Mouse (Mus musculus) embryonic facial prominence, embryonic 13.5 days (tissue): ENCODE measurements at regions not wholly inside any gene's neighbourhood (a gene's known extent, or its start where the extent isn't known, plus 50 kb on each side); places are given as distances from the start of the nearest gene placed in this dataset.

Source experiments
- ATAC-seq: fragments of 200-750 bp; cut with Nextera tagmentation; 2 replicates; pipeline ENCODE4 v1.8.0; 2017; ENCODE audit warnings: low read depth; ENCODE audit not compliant: insufficient number of reproducible peaks, insufficient read depth, low FRiP score, low TSS enrichment
- H3K27ac ChIP-seq: fragments of 300-500 bp; sonication (generic); 2 replicates; pipeline ENCODE4 v1.5.1; 2015; ENCODE audit warnings: moderate library complexity, mild to moderate bottlenecking, inconsistent platforms
- H3K27me3 ChIP-seq: fragments of 300-500 bp; sonication (generic); 2 replicates; pipeline ENCODE4 v1.6.1; 2015; ENCODE audit warnings: mild to moderate bottlenecking, inconsistent platforms
- H3K36me3 ChIP-seq: fragments of 300-500 bp; sonication (generic); 2 replicates; pipeline ENCODE4 v1.6.1; 2015; ENCODE audit warnings: mild to moderate bottlenecking, inconsistent platforms
- H3K4me1 ChIP-seq: fragments of 300-500 bp; sonication (generic); 2 replicates; pipeline ENCODE4 v1.6.1; 2015; ENCODE audit warnings: inconsistent platforms
- H3K4me2 ChIP-seq: fragments of 300-500 bp; sonication (generic); 2 replicates; pipeline ENCODE4 v1.6.1; 2015; ENCODE audit warnings: moderate library complexity, mild to moderate bottlenecking, inconsistent platforms
- H3K4me3 ChIP-seq: fragments of 300-500 bp; sonication (generic); 2 replicates; pipeline ENCODE4 v1.5.1; 2015; ENCODE audit warnings: mild to moderate bottlenecking, inconsistent platforms
- H3K9ac ChIP-seq: fragments of 300-500 bp; sonication (generic); 2 replicates; pipeline ENCODE4 v1.6.1; 2015; ENCODE audit warnings: mild to moderate bottlenecking, inconsistent platforms
- H3K9me3 ChIP-seq: fragments of 300-500 bp; sonication (generic); 2 replicates; pipeline ENCODE4 v1.6.1; 2016; ENCODE audit warnings: inconsistent platforms
- WGBS: fragments of 180-500 bp; shearing (Covaris S2); methylation state at CpG from one replicate; pipeline ENCODE4 v1.1.7; 2015; ENCODE audit warnings: mixed read lengths; 5-methylcytosine and 5-hydroxymethylcytosine counted together

DNA sequence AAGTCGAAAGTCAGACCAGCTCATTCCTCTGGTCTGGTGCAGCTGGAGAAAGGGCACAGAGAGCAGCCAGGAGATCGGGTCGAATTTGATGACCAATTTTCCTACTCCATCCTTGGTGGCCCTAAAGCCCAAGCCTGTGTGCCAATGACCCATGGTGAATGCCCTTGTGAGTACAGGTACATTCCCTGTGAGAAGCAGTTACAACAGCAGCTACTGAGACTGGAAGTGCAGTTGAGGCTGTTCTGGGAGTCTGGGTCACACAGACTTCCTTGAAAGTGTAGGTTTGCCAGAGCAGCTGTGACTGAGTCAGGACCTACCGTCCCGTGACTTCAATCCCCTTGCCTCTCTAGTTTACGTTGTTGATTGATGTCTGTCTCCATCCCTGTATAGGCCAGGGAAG lies 129.8 kb upstream of the Habp2 start:
- H3K9me3 ChIP-seq, result no peaks in the 10 kb centered on the region
- no peak for ATAC-seq
- 34% methylated on average over 6 of the region's 6 CpGs for WGBS
- no peaks in the 10 kb centered on the region for H3K36me3 ChIP-seq
- H3K4me1 ChIP-seq, result peaks cover 17% of the 10 kb centered on the region; the same call in 1 of the 2 replicates
- peaks cover 39% of the 10 kb centered on the region for H3K27me3 ChIP-seq
- no peak overlapping the region for H3K4me3 ChIP-seq
- no peak overlapping the region for H3K4me2 ChIP-seq
- H3K27ac ChIP-seq, result no peak overlapping the region
- H3K9ac ChIP-seq, result no peak overlapping the region

GRCm38 (mm10) chr19:56162156-56162555 lies 124.8 kb upstream of the Habp2 start:
- Histone ChIP-seq H3K27ac (no peak overlapping the region), H3K4me2 (no peak overlapping the region), H3K4me1 (no peaks in the 10 kb centered on the region), H3K9ac (no peak overlapping the region), H3K4me3 (no peak overlapping the region), H3K36me3 (no peaks in the 10 kb centered on the region), H3K27me3 (peaks cover 10% of the 10 kb centered on the region), H3K9me3 (no peaks in the 10 kb centered on the region)
- no peak for ATAC-seq
- 85% methylated on average over 3 of the region's 3 CpGs for WGBS

DNA sequence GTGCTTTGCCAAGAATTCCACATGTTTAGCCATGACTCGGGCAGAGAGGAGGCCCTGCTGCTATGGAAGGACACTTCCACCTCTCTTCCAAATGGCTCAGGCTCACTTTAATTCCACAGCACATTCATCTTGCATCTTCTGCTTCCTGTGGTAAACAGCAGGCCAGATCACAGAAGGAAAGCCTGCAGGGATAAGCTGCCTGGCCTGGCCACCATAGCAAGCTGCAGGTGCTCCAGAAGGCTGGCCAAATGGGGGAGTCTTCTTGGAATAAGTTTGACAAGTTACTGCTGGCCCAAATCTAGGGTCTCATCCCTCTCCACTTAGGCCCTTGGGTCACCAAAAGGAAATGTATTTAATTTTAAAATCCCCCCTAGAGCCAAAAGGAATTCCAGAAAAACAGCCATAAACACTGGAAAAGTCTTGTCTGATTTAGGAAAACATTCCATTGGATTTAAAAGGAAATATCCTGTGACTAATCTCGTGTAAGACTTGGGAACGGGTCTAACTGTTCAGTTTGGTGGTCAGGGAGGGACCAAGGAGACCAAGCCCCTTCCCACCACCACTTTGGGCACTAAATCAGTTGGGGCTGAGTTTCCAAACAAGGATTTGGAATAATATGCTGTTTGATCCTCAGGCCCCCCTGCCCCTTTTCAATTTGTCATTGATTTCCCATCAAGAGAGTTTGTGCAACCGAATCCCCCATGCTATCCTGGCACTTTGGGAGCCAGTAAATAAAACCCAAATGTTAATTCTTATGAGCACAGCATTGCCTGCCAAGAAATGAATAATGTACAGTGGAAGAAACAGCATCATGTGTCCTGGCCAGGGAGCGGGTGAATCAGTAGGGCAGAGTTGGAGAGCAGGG lies 117.6 kb upstream of the Habp2 start:
- Histone ChIP-seq H3K27ac (peak overlapping the region; percentile 80), H3K27me3 (peaks cover 33% of the 10 kb centered on the region), H3K4me1 (peaks cover 28% of the 10 kb centered on the region), H3K9ac (no peak overlapping the region), H3K4me2 (no peak overlapping the region), H3K36me3 (no peaks in the 10 kb centered on the region), H3K9me3 (peaks cover 5% of the 10 kb centered on the region), H3K4me3 (no peak overlapping the region)
- no peak for ATAC-seq
- 30% methylated on average over 5 of the region's 5 CpGs for WGBS

DNA sequence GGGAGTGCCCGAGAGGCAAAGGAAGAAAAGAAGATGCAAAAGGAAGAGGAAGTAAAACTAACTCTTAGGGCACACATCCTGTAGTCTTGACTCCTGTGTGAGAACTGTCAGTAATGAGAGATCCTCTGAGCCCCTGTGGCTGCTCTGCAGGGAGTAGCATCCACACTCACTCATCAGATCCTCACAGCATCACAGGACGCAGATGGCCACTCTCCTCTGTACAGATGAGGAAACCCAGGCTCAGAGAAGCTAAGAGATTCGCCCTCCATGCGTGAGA lies 117.0 kb upstream of the Habp2 start:
- no peaks in the 10 kb centered on the region for H3K36me3 ChIP-seq
- peaks cover 5% of the 10 kb centered on the region for H3K9me3 ChIP-seq
- no peak for ATAC-seq
- H3K27ac ChIP-seq, result peak overlapping the region; percentile 80
- H3K4me2 ChIP-seq, result no peak overlapping the region
- no peak overlapping the region for H3K4me3 ChIP-seq
- peaks cover 37% of the 10 kb centered on the region for H3K27me3 ChIP-seq
- H3K4me1 ChIP-seq, result peaks cover 34% of the 10 kb centered on the region
- no peak overlapping the region for H3K9ac ChIP-seq
- WGBS, result 59% methylated on average over 4 of the region's 4 CpGs

DNA sequence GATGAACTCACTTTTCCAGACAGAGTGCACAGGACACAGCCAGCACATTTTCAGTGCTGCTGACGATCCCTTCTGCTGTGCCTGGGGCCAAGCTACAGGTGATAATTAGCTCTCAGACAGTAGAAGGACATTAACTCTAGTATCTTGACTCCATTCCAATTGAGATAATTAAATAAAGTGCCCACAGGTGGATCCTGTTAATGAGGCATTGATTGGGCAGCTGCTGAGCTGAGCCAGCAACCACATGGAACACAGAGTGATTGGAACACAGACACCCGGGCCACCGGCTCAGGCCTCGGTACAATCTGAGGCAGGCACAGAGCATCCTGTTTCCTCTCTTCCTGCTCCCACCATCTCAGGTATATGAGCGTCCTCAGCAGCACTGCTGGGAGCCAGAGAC lies 114.5 kb upstream of the Habp2 start:
- Histone ChIP-seq H3K9me3 (peaks cover 5% of the 10 kb centered on the region), H3K9ac (no peak overlapping the region), H3K4me2 (no peak overlapping the region), H3K36me3 (no peaks in the 10 kb centered on the region), H3K27ac (no peak overlapping the region), H3K4me3 (no peak overlapping the region), H3K4me1 (peaks cover 56% of the 10 kb centered on the region), H3K27me3 (peaks cover 42% of the 10 kb centered on the region)
- ATAC-seq, result no peak
- 40% methylated on average over 5 of the region's 5 CpGs for WGBS

GRCm38 (mm10) chr19:56176059-56176458 lies 110.9 kb upstream of the Habp2 start:
- 83% methylated on average over 8 of the region's 8 CpGs for WGBS
- peak overlapping the region; percentile 87 for H3K27ac ChIP-seq
- H3K4me1 ChIP-seq, result peaks cover 54% of the 10 kb centered on the region
- no peak overlapping the region for H3K4me3 ChIP-seq
- peaks cover 46% of the 10 kb centered on the region for H3K27me3 ChIP-seq
- H3K9me3 ChIP-seq, result 0 out of 2 replicates have a peak, but pooled peaks cover 4% of the 10 kb centered on the region
- H3K4me2 ChIP-seq, result no peak overlapping the region
- no peaks in the 10 kb centered on the region for H3K36me3 ChIP-seq
- no peak for ATAC-seq
- no peak overlapping the region for H3K9ac ChIP-seq

GRCm38 (mm10) chr19:56177231-56177745 lies 109.6 kb upstream of the Habp2 start:
- Histone ChIP-seq H3K4me2 (peak overlapping the region; percentile 43; the same call in 1 of the 2 replicates), H3K36me3 (no peaks in the 10 kb centered on the region), H3K4me3 (no peak overlapping the region), H3K27ac (peak overlapping the region; percentile 87), H3K4me1 (peaks cover 54% of the 10 kb centered on the region), H3K9ac (no peak overlapping the region), H3K27me3 (peaks cover 33% of the 10 kb centered on the region), H3K9me3 (0 out of 2 replicates have a peak, but pooled peaks cover 9% of the 10 kb centered on the region)
- ATAC-seq, result peak; percentile 87
- WGBS, result 10% methylated on average over 12 of the region's 12 CpGs

GRCm38 (mm10) chr19:56185756-56186155 lies 101.2 kb upstream of the Habp2 start:
- WGBS, result 37% methylated on average over 5 of the region's 5 CpGs
- H3K27ac ChIP-seq, result no peak overlapping the region
- ATAC-seq, result no peak
- no peak overlapping the region for H3K4me2 ChIP-seq
- H3K27me3 ChIP-seq, result peaks cover 7% of the 10 kb centered on the region
- no peak overlapping the region for H3K4me3 ChIP-seq
- H3K9me3 ChIP-seq, result peaks cover 16% of the 10 kb centered on the region
- H3K4me1 ChIP-seq, result 0 out of 2 replicates have a peak, but pooled peaks cover 5% of the 10 kb centered on the region
- no peaks in the 10 kb centered on the region for H3K36me3 ChIP-seq
- no peak overlapping the region for H3K9ac ChIP-seq

GRCm38 (mm10) chr19:56189185-56189584 lies 97.8 kb upstream of the Habp2 start:
- H3K27ac ChIP-seq, result no peak overlapping the region
- no peak for ATAC-seq
- 0 out of 2 replicates have a peak, but pooled peaks cover 5% of the 10 kb centered on the region for H3K4me1 ChIP-seq
- H3K27me3 ChIP-seq, result peaks cover 37% of the 10 kb centered on the region
- no peak overlapping the region for H3K9ac ChIP-seq
- H3K9me3 ChIP-seq, result no peaks in the 10 kb centered on the region
- WGBS, result 97% methylated on average over 1 of the region's 1 CpGs
- no peaks in the 10 kb centered on the region for H3K36me3 ChIP-seq
- H3K4me2 ChIP-seq, result no peak overlapping the region
- H3K4me3 ChIP-seq, result no peak overlapping the region

DNA sequence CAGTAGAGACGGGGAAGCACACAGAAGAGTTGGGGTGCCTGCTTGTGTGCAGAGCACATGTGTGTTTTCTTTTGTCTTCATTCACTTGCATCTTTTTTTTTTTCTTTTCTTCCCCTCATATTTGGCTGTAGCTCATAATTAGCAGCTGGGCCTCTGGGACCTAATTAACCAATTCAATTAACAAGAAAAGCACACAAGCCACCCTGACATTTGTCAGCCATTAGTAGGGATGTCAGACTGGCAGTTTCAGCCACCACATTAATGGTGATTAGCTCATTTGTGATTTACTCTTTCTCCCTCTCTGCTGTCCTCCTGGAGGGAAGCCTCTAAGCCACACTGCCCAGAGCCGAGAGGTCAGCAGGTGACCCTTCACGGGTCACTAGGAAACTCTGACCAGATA lies 96.7 kb upstream of the Habp2 start:
- Histone ChIP-seq H3K4me2 (no peak overlapping the region), H3K9me3 (no peaks in the 10 kb centered on the region), H3K36me3 (no peaks in the 10 kb centered on the region), H3K9ac (no peak overlapping the region), H3K27ac (no peak overlapping the region), H3K4me1 (0 out of 2 replicates have a peak, but pooled peaks cover 5% of the 10 kb centered on the region), H3K4me3 (no peak overlapping the region), H3K27me3 (peaks cover 39% of the 10 kb centered on the region)
- WGBS, result 33% methylated on average over 3 of the region's 3 CpGs
- no peak for ATAC-seq

- Histone ChIP-seq H3K9me3 (no peaks in the 10 kb centered on the region), H3K4me2 (no peak overlapping the region), H3K36me3 (no peaks in the 10 kb centered on the region), H3K4me1 (peaks cover 24% of the 10 kb centered on the region), H3K9ac (no peak overlapping the region), H3K27me3 (peaks cover 39% of the 10 kb centered on the region), H3K4me3 (no peak overlapping the region), H3K27ac (no peak overlapping the region)
- WGBS, result 85% methylated on average over 15 of the region's 15 CpGs
- ATAC-seq, result no peak
Observed at GRCm38 (mm10) chr19:56198474-56199236, 88.3 kb upstream of the Habp2 start.
